Mouse (Mus musculus) left cerebral cortex, postnatal 4 days (tissue): ENCODE results near the gene D230025D16Rik. TPM values are rescaled to one million over a fixed set of nuclear protein-coding genes. Genes with fewer than 3 reads are reported as not detected.

Source experiments
- DNase-seq: peaks from one replicate; pipeline ENCODE4 v3.0.0-alpha.2; 2022
- intact Hi-C: fragments of 180-260 bp; cut with DNase I; formaldehyde crosslinking; loops from one replicate; pipeline ENCODE4 v1.15.1; 2025
- total RNA-seq, 2 experiments: library from RNA; stranded (reverse); gene quantifications; 2 replicates each; pipeline ENCODE4 v1.2.3; 2021

Gene D230025D16Rik
- total RNA-seq, 2 experiments from 2014 or later: 30.9 to 33.0 TPM

- DNase-seq: peak; percentile 41
- intact Hi-C loops: no loop called here
These were observed 39.4 kb downstream of the D230025D16Rik start, which contains the start of the genes Tradd and Fbxl8 for GRCm38 (mm10) chr8:105264024-105264982. Gene Tradd, minus strand, starts transcription at chr8:105264609. Gene Fbxl8, plus strand, starts transcription at chr8:105264648.

- intact Hi-C loops: no loop called here
- DNase-seq: no peak
These were observed 40.2 kb downstream of the D230025D16Rik start for GRCm38 (mm10) chr8:105265128-105265527.

- intact Hi-C loops: no loop called here
- DNase-seq: no peak
These were observed 41.8 kb downstream of the D230025D16Rik start for GRCm38 (mm10) chr8:105266775-105267174.

- intact Hi-C loops: no loop called here
- DNase-seq: peak; percentile 82
These were observed 43.6 kb downstream of the D230025D16Rik start for GRCm38 (mm10) chr8:105268342-105269074.

GRCm38 (mm10) chr8:105269075-105269458 lies 44.1 kb downstream of the D230025D16Rik start:
- DNase-seq: no peak
- intact Hi-C loops: no loop called here

GRCm38 (mm10) chr8:105269461-105269947 lies 44.6 kb downstream of the D230025D16Rik start, which contains the start of gene Hsf4:
Gene Hsf4, plus strand, starts transcription at chr8:105269801.
- intact Hi-C loops: no loop called here
- DNase-seq: no peak

GRCm38 (mm10) chr8:105270101-105270915 lies 45.4 kb downstream of the D230025D16Rik start:
- intact Hi-C loops: no loop called here
- no peak for DNase-seq

GRCm38 (mm10) chr8:105270916-105271186 lies 45.9 kb downstream of the D230025D16Rik start:
- intact Hi-C loops: no loop called here
- no peak for DNase-seq

GRCm38 (mm10) chr8:105275387-105275786 lies 50.4 kb downstream of the D230025D16Rik start:
- intact Hi-C loops: no loop called here
- DNase-seq: no peak

GRCm38 (mm10) chr8:105275840-105276239 lies 50.9 kb downstream of the D230025D16Rik start, which contains the start of gene Nol3:
Gene Nol3, plus strand, starts transcription at chr8:105276140.
- no peak for DNase-seq
- intact Hi-C loops: no loop called here

- intact Hi-C loops: no loop called here
- peak; percentile 51 for DNase-seq
These were observed 51.6 kb downstream of the D230025D16Rik start for GRCm38 (mm10) chr8:105276292-105277120.

- peak; percentile 89 for DNase-seq
- intact Hi-C loops: no loop called here
These were observed 54.0 kb downstream of the D230025D16Rik start for GRCm38 (mm10) chr8:105278911-105279334.

GRCm38 (mm10) chr8:105280567-105280966 lies 55.6 kb downstream of the D230025D16Rik start:
- no peak for DNase-seq
- intact Hi-C loops: no loop called here

GRCm38 (mm10) chr8:105281821-105282220 lies 56.9 kb downstream of the D230025D16Rik start:
- intact Hi-C loops: no loop called here
- DNase-seq: no peak

- no peak for DNase-seq
- intact Hi-C loops: no loop called here
These were observed 57.3 kb downstream of the D230025D16Rik start for GRCm38 (mm10) chr8:105282239-105282638.

- no peak for DNase-seq
- intact Hi-C loops: no loop called here
These were observed 58.1 kb downstream of the D230025D16Rik start for GRCm38 (mm10) chr8:105283074-105283473.

GRCm38 (mm10) chr8:105285514-105285913 lies 60.6 kb downstream of the D230025D16Rik start:
- intact Hi-C loops: no loop called here
- no peak for DNase-seq

- no peak for DNase-seq
- intact Hi-C loops: no loop called here
These were observed 62.0 kb downstream of the D230025D16Rik start for GRCm38 (mm10) chr8:105286907-105287306.

- intact Hi-C loops: no loop called here
- no peak for DNase-seq
These were observed 63.3 kb downstream of the D230025D16Rik start for GRCm38 (mm10) chr8:105288231-105288630.
